Mouse (Mus musculus): ENCODE results near the gene Snu13.

Gene Snu13

GRCm38 (mm10) chr15:82023965-82024635, 23.3 kb downstream of the Snu13 start:
- no peak for DNase-seq (ENCODE audit: low spot score)

GRCm38 (mm10) chr15:82022535-82023088, 24.8 kb downstream of the Snu13 start:
- no peak for DNase-seq (ENCODE audit: low spot score)

DNA sequence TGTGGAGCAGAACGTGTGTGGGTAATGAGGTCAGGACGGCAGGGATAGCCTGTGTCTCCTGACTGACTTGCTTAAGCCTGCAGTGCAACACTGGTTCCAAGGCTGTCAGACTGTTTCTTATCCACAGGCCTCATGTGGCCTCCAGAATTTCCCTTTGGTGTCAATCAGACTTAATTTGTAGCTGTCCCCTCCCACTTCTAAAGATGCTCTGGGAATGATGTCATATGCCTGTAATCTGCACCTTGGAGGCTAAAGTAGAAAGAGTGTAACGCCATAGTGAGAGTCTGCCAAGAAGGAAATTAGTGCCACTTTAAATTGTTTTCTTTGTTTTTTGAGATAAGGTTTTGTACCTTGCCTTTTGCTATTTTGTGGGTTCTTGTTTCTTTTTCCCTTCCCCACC, 28.1 kb downstream of the Snu13 start:
- no peak for DNase-seq (ENCODE audit: low spot score)

GRCm38 (mm10) chr15:82017461-82017860, 29.9 kb downstream of the Snu13 start:
- no peak for DNase-seq (ENCODE audit: low spot score)

DNA sequence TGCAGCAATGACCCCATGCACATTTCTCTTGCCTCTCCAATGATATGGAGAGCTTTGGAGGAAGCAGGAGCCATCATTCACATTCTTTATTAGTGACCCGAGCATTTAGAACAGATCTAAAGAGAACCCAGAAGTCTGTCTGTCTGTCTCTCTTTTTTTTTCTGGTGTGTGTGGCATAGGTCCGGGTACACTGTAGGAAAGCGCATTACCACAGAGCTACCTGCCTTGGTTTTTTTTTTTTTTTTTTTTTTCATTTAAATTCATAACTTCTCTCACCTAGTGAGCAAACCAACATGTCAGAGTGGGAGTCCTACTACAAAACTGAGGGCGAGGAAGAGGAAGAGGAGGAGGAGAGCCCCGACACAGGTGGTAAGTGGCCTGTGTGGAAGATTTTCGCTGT, 30.6 kb downstream of the Snu13 start:
- DNase-seq (ENCODE audit: low spot score): no peak

- peak; percentile 99 for DNase-seq (ENCODE audit: low spot score)
These were observed 31.1 kb downstream of the Snu13 start for GRCm38 (mm10) chr15:82016101-82016808.

- no peak for DNase-seq (ENCODE audit: low spot score)
These were observed 31.9 kb downstream of the Snu13 start for GRCm38 (mm10) chr15:82015392-82016100.

DNA sequence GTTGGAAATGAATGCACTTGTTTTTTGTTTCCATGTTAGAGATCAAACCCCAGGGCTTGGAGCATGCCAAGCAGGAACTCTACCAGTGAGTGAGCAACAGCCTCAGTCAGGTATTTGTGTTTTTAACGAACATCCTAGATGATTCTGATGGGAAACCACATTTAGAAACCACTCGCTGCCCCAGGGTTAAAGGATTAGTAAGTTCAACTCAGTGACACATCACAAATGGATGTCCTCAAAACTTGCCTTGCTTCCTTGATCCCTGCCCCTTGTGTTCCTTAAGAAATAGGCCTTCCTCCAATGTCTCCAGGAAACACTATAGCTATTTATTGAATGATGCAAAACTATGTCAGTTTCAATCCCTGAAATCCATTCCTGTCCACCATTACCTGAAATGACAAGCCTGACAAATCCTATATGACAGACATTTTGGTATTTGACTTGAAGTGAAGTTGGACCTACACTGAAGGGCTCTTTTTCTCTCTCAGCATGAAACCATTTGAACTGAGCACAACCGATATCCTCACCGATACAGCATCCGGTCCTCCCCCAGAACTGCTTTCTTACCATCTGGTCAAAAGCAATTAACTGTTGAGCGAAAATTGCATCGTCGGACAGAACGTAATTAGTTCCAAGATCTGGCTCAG, 32.5 kb downstream of the Snu13 start:
- DNase-seq (ENCODE audit: low spot score): no peak

DNA sequence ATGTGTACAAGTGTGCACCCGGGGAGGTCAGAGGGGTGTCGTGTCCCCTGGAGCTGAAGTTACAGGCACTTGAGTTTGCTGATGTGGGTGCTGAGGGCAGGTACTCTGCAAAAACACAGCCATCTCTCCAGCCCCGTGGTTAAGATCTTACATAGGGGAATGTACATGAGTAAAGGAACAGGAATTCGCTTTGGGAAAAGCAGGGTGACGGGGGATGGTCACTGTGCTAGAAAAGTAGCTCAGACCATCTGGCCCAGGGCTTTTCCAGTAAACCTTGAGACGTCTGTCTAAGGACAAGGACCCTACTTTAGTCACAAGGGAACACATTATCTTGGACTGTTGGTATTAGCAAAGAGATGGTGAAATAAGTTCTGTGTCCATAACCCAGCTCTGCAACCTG, 35.5 kb downstream of the Snu13 start:
- DNase-seq (ENCODE audit: low spot score): no peak

- no peak for DNase-seq (ENCODE audit: low spot score)
These were observed 43.1 kb downstream of the Snu13 start for GRCm38 (mm10) chr15:82004257-82004656.

- no peak for DNase-seq (ENCODE audit: low spot score)
These were observed 53.4 kb downstream of the Snu13 start for GRCm38 (mm10) chr15:81993992-81994391.

DNA sequence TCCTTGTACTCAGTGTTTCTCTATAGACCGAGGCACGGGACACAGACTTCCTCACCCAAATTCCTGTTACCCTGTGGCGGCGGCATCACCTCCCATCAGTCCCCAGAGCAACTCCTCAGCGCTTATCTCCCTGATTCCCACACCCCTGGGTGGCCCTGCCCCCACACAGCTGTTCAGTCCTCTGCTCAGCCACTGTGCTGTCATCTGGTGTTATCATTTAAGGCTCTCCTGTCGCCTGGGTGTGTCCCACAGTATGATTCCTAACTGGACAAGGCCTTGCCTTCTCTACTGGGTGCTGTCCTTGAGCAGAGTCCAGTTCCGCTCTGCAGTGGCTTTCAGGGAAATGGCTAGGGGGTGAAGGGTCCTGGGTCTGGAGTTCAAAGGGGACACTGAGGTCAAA, 56.8 kb downstream of the Snu13 start:
- no peak for DNase-seq (ENCODE audit: low spot score)
